Mouse (Mus musculus) fat pad, adult 2 months (tissue): ENCODE data around the gene Ahdc1.

Experiments
- DNase-seq: peaks from one replicate; pipeline ENCODE4 v3.0.0-alpha.2; 2011; ENCODE audit warnings: low read depth, low spot score; ENCODE audit errors: extremely low read depth

Gene Ahdc1

GRCm38 (mm10) chr4:133052029-133052745, 41.1 kb downstream of the Ahdc1 start:
- no peak for DNase-seq

DNA sequence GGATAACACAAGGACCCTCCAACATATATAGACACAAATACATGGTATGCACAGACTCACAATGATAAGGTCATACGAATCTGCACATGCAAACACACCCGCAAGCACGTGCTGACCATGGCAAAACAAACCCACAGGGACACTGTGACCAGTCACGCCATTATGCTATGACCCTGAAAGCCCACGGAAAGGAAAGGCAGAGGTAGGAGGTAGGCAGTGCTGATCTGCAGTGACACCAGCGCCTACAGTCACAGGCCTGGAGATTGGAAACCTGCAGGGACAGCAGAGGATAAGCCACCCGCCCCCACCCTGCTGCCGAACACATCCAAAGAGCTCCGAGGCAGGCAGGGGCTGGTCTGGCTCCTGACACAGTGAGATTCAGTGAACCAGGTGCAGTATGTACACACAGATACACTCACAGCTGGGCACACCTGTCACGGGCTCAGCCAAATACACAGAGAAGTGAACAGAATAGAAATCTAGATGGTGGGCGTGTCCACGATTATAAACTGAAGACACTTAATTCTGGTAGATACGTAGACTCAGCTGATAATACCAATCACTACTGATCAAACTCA, 42.0 kb downstream of the Ahdc1 start:
- no peak for DNase-seq

GRCm38 (mm10) chr4:133054530-133054929, 43.5 kb downstream of the Ahdc1 start:
- no peak for DNase-seq

DNA sequence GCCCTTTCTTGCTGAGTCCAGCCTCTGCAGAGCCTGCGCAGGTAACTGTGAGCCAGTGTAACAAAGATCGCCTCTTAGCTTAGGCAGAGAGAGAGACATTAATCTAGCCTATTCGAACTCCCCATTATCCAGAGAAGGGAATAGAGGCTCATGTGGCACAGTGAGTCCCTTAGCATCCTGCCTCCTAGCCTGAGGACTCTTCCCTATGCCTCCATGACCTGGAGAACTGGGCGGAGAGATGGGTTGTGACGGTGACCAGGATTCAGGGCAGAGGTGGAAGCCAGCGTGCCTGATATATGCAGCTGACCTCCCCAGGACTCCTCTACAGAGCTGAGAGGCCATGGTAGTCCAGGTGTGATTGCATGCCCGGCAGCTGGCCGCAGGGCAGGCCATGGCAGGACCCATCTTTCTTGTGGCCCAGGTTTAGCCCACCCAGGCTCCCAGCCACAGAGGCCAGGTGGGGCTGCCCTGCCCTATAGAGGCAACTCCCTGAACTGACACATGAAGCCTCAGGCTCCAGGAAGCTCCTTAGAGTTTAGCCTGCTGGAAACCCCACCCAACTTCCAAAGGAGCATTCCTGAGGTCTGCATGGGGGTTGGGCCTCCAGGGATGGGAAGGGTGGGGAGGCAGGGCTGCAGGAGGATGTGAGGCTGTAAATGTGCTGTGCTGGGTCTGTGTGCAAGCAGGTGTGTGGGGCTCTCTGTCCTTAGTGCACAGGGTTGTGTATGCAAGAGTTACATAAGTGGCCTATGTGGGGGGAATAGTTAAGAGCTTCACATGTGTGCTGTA, 44.3 kb downstream of the Ahdc1 start:
- no peak for DNase-seq

DNA sequence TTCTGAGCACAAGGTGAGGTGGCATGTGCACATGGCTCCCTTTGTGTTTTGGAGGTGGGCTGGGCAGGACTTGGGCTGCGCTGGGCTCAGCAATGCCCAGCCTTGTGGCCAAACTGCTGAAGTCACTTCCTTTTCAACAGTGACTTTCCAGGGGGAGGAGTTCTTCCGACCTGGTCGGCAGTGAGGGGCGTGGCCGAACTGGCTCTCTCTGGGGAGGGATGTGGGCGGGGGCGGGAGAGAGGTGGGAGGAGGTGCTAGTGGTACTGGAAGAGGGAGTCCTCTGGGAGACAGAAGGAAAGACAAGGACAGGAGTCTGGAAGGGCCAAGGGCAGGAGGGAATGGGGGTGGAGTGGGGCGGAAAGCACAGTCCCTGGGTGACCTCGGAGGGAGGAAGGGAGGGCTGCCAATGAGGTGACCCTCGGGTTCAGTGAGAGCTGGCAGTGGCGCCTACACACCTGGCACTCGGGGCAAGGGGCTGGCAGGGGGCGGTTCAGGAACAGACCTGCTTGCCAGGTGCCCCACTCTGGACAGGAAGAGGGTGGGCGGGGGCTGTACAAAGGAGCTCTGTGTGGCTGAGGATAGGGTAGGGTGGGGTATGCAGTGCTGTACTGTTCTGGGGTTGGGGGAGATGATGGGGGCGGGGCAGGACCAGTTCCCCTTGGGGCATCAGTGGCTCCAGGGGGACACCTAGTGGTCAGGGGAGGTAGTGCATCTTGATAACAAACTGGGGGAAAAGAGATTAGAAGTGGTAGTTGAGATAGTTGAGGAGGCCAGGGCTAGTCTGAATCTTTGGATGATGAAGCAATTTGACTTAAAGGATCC, 45.2 kb downstream of the Ahdc1 start:
- DNase-seq = no peak

GRCm38 (mm10) chr4:133057389-133058122, 46.5 kb downstream of the Ahdc1 start:
- no peak for DNase-seq

DNA sequence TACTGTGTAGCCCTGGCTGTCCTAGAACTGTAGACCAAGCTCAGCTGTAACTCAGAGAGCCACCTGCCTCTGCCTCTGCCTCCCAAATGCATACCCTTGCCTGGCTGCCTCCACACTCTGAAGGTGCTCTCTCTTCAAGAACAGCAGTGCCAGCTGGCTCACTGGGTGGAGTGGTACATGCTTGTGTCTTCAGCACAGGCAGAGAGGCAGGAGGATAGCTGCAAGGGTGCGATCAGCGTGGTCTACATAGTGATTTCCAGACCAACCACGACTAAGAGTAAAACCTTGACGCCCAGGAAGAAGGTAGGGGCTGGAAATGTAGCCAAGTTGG, 47.0 kb downstream of the Ahdc1 start:
- DNase-seq = no peak

- no peak for DNase-seq
Measured at GRCm38 (mm10) chr4:133058513-133059480, 47.7 kb downstream of the Ahdc1 start.

- DNase-seq = no peak
Measured at GRCm38 (mm10) chr4:133060702-133061101, 49.6 kb downstream of the Ahdc1 start.

DNA sequence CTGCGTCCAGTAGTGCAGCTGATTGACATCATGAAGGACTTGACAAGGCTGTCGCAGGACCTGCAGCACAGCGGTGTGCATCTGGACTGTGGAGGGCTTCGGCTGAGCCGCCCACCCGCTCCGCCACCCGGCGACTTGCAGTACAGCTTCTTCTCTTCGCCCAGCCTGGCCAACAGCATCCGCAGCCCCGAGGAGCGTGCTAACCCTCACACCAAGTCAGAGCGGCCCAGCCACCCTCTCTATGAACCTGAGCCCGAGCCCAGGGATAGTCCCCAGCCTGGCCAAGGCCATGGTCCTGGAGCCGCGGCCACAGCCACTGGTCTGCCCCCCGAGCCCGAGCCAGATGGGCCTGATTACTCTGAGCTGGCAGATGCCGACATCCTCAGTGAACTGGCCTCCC, 50.7 kb downstream of the Ahdc1 start:
- no peak for DNase-seq

GRCm38 (mm10) chr4:133062286-133062685, 51.2 kb downstream of the Ahdc1 start:
- DNase-seq = no peak

- DNase-seq = no peak
Measured at GRCm38 (mm10) chr4:133063203-133063602, 52.1 kb downstream of the Ahdc1 start.

- no peak for DNase-seq
Measured at GRCm38 (mm10) chr4:133063799-133064198, 52.7 kb downstream of the Ahdc1 start.

- DNase-seq = no peak
Measured at GRCm38 (mm10) chr4:133064791-133065190, 53.7 kb downstream of the Ahdc1 start.

DNA sequence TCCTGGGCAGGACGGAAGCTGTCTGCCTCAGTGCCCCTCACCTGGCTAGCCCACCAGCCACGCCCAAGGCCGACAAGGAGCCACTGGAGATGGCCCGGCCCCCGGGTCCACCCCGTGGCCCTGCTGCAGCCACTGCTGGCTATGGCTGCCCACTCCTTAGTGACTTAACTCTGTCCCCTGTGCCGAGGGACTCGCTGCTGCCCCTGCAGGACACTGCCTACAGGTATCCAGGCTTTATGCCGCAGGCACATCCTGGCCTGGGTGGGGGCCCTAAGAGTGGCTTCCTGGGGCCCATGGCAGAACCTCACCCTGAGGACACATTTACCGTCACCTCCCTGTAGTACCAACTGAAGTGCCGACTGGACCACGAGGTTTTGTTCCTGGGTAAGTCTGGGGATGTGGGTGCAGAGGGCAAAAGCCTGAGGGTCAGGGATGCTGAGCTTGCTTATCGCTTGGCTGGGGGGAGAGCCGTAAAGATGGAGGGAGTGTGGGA, 54.9 kb downstream of the Ahdc1 start:
- DNase-seq = no peak

GRCm38 (mm10) chr4:133068400-133069138, 57.5 kb downstream of the Ahdc1 start:
- DNase-seq = no peak

DNA sequence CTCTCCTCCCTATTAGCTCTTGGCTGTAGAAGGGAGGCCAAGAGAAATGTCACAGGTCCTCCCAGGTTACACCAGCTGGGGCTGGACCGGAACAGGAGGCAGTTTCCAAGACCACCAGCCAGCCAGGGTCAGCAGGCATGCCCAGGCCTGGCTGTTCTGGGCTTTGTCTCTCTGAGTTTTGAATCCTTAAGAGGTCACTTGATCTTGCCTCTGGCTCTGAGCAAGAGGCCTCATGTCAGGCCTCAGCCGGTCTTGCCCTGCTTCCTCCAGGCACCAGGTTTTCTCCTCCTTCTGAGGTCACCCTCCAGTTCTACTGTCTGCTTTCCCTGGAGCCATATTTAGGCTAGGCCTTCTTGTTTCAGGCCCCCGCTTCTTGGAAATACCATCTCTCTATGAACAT, 59.3 kb downstream of the Ahdc1 start:
- DNase-seq = no peak

DNA sequence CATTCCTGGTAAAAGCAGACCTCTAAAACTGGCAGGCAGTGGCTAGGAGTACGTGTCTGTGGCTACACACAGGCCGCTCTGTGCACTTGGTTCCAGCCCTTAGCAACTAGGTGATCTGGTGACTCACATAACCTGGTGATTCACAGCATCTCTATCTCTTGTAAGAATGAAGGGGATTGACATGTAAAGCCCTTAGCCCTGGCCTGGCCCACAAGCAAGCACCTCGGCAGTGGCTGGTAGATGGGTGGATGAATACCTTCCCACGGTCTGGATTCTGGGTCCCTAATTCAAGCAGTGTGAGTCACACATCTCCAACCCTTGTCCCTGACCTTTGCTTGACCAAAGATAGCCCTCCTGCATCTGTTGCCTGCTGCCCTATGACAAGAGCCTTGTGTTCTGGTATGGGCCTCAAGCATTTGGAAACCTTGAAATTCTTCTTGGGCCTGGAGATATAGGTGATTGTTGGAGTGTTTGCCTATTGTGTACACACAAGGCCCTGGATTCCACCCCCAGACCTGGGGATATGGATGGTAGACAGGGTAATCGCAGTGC, 59.8 kb downstream of the Ahdc1 start:
- DNase-seq = no peak
